Mouse (Mus musculus): ENCODE results near the gene Ppfibp2. TPM values are rescaled to one million over a fixed set of nuclear protein-coding genes. Genes with fewer than 3 reads are reported as not detected.
A peak's percentile ranks its signal among the peaks of the same experiment; 100 is the strongest.

Gene Ppfibp2
- total RNA-seq, 2 experiments from 2014 or later: 4.3 to 5.9 TPM

DNA sequence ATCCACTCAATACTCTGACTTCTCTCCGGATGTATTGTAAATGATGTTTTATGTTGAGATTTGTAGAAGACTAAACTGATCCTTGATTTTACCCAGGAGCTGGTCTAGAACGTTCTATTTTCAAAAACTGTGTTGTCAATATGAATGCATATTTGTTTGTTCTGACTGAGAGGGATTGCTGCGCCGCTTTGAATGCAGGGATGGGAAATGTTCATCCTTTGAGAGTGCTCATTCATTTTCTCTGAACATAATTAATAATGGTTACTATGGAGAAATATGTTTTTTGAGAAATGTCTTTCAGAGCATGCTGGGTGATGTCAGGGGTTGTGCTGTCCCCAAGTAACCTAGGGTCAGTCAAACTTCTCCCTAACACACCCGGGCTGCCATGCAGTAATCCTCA, 102.1 kb downstream of the Ppfibp2 start:
- DNase-seq (ENCODE audit: low spot score in 2 of 2): no peak

DNA sequence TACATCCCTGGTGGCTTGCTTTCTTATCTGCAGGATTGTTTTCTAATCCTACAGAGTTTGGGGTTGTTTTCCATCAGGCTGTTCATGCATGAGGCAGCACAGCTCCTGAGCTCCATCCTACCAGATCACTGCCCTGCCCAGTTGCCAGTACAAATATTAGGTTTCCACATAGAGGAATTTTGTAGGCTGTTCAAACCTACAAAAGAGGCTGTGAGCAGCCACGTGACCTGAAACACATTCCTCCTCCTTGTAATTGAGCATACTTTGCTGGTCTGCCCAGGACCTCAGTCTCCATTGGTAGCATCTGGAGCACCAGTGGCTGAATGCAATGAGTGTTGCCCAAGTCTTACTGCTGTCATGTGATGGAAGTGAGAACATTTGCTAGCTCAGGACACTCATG, 104.9 kb downstream of the Ppfibp2 start:
- no peak for DNase-seq (ENCODE audit: low spot score in 2 of 2)

DNA sequence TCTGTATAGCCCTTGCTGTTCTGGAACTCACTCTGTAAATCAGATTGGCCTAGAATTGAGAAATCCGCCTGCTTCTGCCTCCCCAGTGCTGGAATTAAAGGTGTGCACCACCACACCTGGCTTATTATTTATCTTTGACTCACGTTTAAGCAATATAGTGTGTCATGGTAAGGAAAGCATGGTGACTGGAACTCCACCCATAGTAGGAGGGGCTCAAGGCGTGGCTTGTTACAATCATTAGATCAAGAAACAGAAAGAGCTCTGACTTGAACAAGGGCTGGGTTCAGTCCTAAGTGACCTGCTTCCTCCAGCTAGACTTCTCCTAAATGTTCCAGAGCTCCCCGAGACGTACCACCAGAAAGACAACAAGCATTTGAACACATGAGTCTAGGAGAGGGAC, 105.6 kb downstream of the Ppfibp2 start:
- DNase-seq (ENCODE audit: low spot score in 2 of 2): no peak

DNA sequence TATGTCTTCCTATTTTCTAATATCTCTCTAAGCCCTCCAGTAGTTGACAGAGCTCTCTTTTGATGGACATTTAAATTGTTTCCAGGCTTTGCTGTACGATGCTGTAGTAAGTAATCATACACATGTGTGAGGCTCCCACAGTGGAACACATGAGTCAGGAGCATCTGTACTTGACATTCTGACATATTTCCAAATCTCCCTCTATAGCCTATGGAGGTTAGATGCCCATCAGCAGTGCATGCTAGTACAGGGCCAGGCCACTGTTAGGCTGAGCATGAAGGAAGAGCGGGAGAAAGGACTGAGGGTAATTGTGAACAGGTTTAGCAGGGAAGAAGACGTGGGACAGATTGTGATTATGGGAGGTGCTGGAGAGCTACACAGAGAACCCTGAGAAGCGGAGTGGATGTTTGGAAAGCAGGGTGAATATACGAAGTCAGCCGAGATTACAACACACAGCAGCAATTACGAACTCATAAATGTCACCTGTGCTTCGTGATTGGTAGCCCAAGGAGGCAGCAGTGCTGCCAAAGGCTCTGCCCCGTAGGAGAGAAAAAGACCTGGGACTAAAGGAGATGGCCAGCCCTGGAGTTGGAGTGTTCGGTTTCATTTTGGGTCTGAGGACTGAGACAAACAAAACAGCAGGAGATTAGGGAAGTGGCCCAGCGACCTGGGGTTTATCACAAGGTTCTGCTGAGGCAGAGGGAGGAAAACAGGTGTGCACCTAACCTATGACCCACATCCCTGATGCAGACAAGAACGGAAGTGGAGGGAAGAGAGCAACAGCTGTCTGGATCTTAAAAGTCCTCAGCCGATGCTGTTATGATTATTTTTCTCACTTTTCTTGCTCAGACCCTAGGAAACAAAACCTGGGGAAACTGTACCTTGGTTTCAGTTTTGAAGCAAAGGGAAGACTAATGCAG, 107.7 kb downstream of the Ppfibp2 start:
- DNase-seq (ENCODE audit: low spot score in 2 of 2): no peak

DNA sequence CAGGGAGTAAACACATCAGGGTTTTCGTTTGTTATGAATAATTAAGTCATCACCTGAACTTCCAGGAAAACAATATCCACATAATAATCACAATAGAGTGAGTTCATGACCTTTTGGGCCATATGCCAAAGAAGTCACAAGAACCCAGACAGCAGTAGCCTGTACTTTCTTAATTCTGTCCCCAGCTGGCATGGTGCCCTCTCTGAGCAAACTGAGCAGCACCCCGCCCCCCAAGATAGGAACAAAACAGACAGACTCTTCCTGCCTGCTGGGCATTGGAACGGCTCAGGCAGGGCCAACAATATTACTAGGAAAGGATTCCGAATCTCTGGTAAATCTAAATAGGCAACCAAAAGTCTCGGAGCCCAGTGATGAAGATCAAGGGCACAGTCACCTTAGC, 110.9 kb downstream of the Ppfibp2 start:
- DNase-seq (ENCODE audit: low spot score in 2 of 2): no peak

DNA sequence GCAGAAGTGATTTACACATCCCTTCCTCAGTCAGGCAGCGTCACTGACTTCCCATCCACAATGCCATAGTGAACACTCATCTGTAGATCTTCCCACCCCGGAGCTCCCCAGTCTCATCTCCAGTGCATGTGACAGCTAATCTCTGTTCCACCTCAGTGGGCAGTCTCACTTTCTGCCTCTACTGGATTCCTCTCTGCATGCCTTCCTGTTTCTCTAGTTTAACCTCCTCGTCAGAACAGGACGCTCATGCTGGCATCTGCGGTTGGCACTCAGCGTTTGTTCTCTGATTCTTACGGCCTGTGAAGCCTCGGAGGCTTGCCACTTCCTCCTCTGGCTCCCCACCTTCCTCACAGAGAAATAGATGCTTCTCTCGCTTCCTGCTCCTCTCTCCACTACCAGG, 112.6 kb downstream of the Ppfibp2 start:
- DNase-seq (ENCODE audit: low spot score in 2 of 2): no peak

DNA sequence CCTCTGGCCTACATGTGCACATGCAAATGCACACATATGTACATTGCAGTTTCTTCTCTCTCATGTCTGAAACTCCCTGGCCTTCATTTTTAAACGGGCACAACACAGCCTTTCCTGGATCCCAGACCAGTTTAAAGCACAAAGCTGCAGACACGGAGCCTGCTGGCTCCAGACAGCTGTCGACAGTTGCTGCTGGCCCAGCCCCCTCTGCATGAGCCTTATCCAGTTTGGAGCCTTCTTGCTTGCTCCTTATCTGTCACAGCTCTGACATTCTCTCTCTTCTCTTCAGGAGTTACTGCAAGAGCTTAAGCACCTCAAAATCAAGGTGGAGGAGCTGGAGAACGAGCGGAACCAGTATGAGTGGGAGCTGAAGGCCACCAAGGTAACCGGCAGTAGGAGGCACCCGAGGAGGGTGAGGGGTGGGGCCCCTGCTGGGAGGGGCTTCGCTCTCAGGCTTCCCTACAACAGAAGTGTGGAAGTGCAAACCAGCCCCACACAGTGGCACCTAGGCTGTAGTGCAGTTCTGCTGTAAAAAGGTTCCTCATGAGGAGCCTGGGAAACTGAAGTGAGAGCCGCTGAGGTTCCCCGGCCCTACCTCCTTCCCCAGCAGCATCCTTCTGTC, 113.6 kb downstream of the Ppfibp2 start:
- DNase-seq (ENCODE audit: low spot score in 2 of 2): peak; percentile 37 to 64

DNA sequence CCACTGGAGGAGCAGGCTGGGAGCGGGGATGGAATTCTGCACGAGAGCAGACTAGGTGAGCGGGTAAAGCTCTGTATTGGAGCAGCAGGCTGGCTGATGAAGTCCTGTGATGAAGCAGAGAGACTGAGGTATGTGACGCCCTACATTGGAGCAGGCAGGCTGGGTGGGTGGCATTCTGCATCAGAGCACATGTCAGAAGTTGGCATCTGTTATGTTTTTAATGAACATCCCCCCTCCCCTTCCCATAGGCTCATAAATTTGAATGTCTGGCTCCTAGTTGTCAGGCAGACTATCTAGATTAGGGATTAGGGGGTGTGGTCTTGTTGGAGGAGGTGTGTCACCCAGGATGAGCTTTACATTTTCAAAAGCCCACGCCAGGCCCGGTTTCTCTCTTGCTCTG, 117.7 kb downstream of the Ppfibp2 start:
- peak in 1 of 2 experiments; percentile 19 for DNase-seq (ENCODE audit: low spot score in 2 of 2)

DNA sequence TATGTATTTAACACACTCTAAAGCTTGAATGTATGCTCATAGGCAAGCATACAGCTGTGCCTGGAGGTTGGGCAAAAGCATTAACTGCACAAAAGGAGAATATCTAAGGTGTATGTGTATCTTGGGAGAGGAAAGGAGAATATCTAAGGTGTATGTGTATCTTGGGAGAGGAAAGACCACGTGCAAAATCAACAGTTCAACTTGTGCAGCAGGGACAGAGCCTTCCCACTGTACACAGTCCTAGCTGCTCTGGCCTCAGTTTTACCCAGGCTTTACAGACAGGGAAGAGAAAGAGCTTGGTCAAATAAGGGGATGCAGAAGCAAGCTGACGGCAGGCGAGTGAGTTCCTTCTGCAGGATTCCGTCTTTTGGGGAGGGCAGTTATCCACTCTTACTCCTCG, 119.1 kb downstream of the Ppfibp2 start:
- no peak for DNase-seq (ENCODE audit: low spot score in 2 of 2)

DNA sequence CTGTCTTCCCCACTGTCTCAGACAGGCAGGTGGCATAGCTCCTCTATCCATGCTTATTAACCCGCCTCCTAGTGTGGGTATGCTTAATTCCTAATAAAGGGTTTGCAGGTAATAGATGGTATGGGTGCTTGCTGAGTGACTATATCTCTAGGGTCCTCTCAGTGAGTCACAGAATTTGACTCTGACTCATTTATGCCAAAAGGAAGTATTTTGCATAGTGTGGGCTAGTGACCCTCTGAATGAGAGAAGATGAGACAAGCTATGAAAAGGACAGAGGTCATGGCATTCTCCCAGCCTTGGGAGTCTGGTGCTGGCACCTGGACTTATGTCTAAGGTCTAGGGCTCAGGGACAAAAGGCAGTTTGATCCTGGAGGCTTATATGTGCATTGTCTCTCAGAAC, 125.8 kb downstream of the Ppfibp2 start:
- DNase-seq (ENCODE audit: low spot score in 2 of 2): no peak

DNA sequence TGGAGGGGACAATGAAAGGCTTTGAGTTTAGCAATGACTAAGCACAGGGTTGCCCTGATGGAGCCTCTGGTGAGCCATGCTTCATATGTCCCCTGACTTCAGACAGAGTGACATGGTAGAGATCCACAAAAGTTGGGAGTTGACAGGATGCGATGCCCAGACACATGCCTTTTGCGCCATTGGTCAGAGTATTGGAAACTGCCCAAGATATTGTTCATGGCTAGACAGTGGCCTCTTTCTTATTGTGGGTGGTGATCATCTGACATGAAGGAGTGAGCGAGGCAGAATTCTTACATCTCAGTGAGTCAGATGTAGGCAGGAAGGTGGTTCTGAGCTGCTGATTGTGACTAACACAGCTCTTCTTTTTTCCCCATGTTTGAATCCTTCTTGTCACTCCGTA, 127.5 kb downstream of the Ppfibp2 start:
- no peak for DNase-seq (ENCODE audit: low spot score in 2 of 2)

DNA sequence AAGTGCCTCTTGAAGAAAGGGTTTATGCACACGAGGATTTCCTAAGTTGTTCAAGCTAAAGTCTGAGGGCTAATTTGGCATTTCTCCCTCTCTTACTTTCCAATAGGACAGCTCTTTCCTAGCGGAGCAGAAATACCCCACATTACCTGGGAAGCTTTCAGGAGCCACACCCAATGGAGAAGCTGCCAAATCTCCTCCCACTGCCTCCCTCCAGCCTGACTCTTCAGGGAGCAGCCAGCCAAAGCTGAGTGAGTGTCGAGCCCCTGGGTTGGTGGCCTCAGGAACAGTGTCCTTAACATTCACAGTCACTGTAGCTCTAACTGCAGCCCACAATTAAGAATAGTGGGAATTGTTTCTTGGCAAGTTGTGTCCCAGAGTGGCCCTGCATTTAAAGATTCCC, 132.5 kb downstream of the Ppfibp2 start:
- DNase-seq (ENCODE audit: low spot score in 2 of 2): no peak

DNA sequence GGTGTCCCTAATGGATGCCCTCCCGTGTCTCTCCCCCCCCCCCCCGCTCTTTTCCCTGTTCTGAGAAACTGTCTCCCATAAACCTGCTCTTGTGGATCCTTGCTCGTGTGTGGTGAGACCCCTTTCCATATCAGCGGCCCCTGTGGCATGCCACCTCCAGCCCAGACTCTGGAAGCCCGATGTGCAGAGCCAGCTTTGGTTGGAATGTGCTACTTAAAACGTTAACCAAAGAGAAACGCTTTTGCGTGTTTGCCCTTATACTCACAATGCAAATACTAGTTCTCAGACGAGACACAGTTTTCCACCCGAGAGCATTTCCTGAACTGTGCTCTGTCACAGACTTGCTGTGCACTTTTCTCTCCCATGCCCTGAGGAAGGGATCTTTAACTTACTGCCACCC, 135.6 kb downstream of the Ppfibp2 start:
- no peak for DNase-seq (ENCODE audit: low spot score in 2 of 2)

DNA sequence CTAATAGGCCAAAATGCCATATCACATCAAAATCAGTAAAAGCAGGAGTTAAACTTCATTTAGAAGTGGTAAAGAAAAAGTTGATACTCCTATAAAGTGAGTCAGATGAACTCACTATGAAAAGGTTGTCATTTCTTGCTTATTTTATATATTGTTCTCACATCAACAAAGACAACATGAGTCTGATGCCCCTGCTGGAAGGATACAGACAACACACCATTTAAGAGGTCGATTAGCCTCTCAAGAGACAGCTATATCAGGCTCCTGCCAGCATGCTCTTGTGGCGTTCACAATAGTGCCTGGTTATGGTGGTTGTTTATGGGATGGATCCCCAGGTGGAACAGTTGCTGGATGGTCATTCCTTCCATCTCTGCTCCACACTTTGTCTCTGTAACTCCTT, 138.2 kb downstream of the Ppfibp2 start:
- DNase-seq (ENCODE audit: low spot score in 2 of 2): no peak

DNA sequence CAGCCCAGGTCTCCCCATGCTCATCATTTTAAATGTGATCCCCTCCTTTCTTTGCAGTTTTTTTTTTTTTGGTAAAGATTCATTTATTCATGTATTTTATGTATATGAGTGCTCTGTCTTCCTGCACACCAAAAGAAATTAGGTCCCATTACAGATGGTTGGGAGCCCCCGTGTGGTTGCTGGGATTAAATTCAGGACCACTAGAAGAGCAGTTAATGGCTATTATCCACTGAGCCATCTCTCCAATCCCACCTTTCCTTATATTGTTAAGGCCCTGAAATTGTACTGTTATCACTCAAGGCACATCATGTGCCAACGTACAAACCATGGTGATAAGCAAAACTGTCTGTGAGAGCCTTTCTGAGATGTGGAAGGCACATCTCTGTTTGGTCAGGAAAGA, 143.7 kb downstream of the Ppfibp2 start:
- peak; percentile 37 for DNase-seq (ENCODE audit: low spot score in 2 of 2)

DNA sequence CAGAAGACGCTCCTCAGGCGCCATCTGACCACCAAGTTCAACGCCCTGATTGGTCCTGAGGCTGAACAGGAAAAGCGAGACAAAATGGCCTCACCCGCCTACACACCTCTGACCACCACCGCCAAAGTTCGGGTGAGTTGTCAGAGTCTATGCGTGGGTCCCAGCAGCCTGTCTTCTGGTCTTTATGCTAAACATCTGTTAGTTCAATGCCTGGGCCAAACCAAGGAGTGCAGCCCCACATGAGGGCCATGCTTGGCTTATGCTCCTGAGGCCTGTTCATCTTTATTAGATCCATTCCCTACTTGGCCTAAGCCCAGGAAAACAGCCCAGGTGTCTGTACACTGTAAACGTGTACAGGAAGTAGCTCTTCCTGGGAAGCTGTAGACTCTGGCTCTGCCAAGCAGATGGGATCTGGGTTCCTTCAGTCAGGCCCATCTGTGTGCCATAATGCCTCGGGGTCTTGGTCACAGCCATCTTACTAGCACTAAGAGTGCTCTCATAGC, 148.0 kb downstream of the Ppfibp2 start:
- no peak for DNase-seq (ENCODE audit: low spot score in 2 of 2)

DNA sequence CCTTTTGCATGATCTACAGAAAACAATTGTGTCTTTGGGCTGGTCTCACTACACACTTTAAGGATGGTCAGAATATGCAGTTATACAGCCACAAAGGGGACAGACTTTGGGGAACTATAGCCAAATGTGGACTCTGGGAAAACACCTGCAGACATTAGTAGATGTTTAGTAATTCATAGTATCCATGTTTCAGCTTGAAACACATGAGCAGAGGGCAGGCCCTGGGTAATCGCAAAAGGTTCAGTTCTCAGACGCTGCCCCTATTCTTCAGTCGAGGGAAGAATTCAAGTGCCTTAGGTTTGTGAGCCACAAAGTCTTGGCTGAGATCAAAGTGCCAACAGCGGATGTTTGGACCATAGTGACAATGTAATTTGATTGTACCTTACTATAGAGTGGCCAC, 149.4 kb downstream of the Ppfibp2 start:
- no peak for DNase-seq (ENCODE audit: low spot score in 2 of 2)

DNA sequence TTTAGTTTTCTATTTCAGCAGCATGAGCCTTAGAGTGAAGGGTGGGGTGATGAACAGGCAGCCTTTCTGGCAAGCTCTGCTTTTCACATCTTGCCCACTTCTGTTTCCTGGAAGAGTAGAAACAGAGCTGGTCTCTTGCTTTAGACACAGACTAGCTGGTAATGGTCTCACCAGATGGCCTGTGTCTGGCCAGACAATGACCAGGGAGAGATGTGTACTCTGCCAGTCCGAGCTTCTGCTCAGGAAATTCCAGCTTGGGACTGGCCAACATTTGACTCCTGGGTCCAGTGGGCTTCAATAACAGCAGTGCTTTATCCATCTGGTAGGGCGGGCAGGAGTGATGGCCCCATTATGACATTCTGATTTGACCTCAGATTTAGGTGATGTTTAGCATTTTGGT, 150.1 kb downstream of the Ppfibp2 start:
- DNase-seq (ENCODE audit: low spot score in 2 of 2): no peak

DNA sequence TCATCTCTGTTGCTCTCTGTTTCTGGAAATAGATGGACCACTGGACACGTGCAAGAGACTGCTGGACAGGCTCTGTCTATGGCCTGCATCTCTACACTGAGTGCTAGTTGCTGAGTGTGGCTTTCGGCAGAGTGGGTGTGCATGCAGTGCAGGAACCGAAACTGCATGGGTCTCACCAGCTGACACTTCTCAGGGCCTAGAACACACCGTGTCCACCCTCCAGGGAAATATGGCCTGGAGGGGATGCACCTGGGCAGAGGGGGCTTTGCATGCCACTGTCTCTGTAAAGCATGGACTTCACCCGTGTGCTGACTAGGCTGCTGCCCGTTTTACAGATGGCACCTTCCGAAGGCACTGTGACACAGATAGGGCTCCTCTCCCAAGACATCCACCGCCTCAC, 151.0 kb downstream of the Ppfibp2 start:
- no peak for DNase-seq (ENCODE audit: low spot score in 2 of 2)

DNA sequence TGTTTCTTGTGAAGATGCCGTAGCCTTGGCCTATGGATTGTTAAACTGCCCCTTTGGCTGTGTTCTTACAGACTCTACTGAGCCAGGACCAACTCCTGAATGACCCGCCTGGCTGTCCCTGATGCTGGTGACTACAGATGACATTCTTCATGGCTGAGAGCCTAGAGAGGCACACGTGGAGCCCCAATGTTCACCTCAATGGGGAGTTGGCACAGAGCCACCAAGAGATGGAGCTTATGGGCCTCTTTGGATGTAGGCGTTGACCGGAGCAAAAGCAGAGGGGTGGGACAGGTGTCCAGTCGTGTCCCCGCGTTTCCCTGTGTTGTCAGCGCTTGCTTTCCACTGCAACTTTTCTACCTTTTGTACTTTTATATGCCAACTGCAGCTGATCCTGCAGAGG, 152.5 kb downstream of the Ppfibp2 start:
- no peak for DNase-seq (ENCODE audit: low spot score in 2 of 2)

DNA sequence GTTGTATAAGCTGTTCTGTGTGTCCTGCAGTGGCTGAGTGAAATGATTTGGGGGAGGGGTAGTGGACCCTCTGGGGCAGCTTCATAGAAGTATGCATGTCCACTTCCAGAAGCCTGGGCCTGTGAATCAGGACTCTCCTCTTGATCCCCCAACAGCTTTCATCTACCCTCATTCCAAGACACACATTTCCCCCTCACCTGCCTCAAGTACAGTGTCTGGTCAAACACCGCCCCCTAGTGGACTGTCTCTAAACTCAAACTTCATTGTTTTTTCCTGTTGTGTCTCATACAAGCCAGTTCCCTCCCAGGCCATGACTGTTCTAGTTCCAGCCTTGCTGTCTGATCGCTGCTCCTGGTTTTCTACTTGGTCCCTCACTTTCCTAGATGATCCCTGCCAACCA, 152.9 kb downstream of the Ppfibp2 start:
- peak; percentile 41 to 46 for DNase-seq (ENCODE audit: low spot score in 2 of 2)

DNA sequence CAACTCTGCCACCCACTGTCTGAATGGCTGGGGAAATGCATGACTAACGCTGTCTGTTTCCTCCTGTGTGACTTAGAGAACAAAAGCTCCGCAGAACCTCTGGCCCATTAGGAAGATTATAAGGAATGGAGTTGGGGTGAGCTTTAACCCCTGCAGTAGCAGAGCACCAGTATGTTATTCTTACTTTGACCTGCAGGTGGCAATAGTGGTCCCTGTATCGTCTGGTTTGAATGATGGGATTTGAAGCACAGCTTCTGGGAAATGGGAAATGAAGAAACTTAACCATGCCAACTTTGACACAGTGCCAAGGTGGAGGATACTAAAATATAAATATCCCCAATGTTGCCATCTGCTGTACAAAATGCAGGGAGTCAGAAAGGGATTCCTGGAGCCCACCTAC, 154.3 kb downstream of the Ppfibp2 start:
- peak; percentile 37 to 57 for DNase-seq (ENCODE audit: low spot score in 2 of 2)

DNA sequence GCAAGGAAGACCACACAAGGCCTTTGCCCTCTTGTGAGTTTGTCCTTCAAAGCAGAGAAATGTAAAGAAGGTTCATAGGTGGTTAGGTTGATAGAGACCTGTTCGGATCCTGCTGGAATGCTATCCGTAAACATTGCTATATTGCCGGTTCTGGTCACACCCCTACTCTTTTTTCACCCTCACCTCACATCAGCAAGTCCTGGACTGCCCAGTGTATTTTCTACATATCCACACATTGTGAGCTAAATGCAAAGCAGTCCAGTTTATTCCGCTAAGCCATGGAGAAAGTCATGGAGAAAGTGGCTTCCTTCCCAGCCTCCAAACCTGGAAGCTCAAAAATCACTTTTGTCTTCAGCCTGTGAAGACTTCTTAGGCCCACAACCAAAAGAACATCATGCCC, 154.7 kb downstream of the Ppfibp2 start:
- no peak for DNase-seq (ENCODE audit: low spot score in 2 of 2)

Data from layer of hippocampus, postnatal 14 days (tissue).